Mouse (Mus musculus) spleen, postnatal 14 days (tissue): ENCODE results near the gene Ndufa7.
"Not testable (repeated sequence)": the region's sequence is repeated elsewhere in the genome, so short reads cannot be mapped to it uniquely, and the experiment has no call there.

Experiments
- DNase-seq, 2 experiments: peaks; one replicate each; pipeline ENCODE4 v3.0.0; 2021 to 2022; ENCODE audit warnings: low spot score in 2 of 2

Gene Ndufa7

DNA sequence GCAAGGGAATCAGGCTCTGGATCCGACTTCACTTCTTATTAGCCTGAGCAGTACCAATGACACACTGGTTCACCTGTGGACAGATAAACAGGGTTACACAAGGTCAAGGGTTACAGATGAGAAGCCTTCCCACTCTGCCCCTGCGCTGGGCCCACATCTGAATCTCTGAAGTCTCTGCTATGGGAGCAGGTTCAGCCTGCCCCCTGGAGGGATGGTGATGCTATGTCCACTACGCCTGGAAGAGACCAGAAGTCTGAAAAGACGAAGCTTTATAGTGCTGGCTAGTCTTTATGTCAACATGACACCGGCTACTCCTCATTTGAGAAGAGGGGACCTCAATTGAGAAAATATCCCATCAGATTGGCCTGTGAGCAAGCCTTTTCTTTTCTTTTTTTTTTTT, 51.4 kb downstream of the Ndufa7 start:
- not testable (repeated sequence) for DNase-seq

- not testable (repeated sequence) for DNase-seq
Measured at GRCm38 (mm10) chr17:33884320-33884719, 59.9 kb downstream of the Ndufa7 start.

- DNase-seq = not testable (repeated sequence)
Measured at GRCm38 (mm10) chr17:33887802-33888201, 63.4 kb downstream of the Ndufa7 start.
